Mouse (Mus musculus): ENCODE results near the gene Samd7. TPM values are rescaled to one million over a fixed set of nuclear protein-coding genes. Genes with fewer than 3 reads are reported as not detected.
"Not testable (repeated sequence)": the region's sequence is repeated elsewhere in the genome, so short reads cannot be mapped to it uniquely, and the experiment has no call there.

The Samd7 gene
- not detected in 2 replicates for total RNA-seq (2021)
- long read RNA-seq, experiment 1 = 0 reads
- long read RNA-seq, experiment 2 = 0 reads

- DNase-seq = no peak
Observed at GRCm38 (mm10) chr3:30746006-30746405, at the start of gene Samd7. Gene Samd7, plus strand, starts transcription at chr3:30746293.

GRCm38 (mm10) chr3:30696346-30696745, 49.7 kb upstream of the Samd7 start:
- DNase-seq = peak; percentile 61

GRCm38 (mm10) chr3:30697891-30698290, 48.2 kb upstream of the Samd7 start:
- DNase-seq = no peak

- DNase-seq = not testable (repeated sequence)
Observed at GRCm38 (mm10) chr3:30699711-30700505, 46.2 kb upstream of the Samd7 start, which contains the start of gene Lrrc31. Gene Lrrc31, minus strand, starts transcription at chr3:30699843.

GRCm38 (mm10) chr3:30705977-30706376, 40.1 kb upstream of the Samd7 start:
- no peak for DNase-seq

- DNase-seq = no peak
Observed at GRCm38 (mm10) chr3:30706614-30707276, 39.3 kb upstream of the Samd7 start.

GRCm38 (mm10) chr3:30710191-30710590, 35.9 kb upstream of the Samd7 start:
- no peak for DNase-seq

GRCm38 (mm10) chr3:30713334-30713733, 32.8 kb upstream of the Samd7 start:
- peak; percentile 17 for DNase-seq

- DNase-seq = no peak
Observed at GRCm38 (mm10) chr3:30718649-30719048, 27.4 kb upstream of the Samd7 start.

- DNase-seq = no peak
Observed at GRCm38 (mm10) chr3:30722036-30722435, 24.1 kb upstream of the Samd7 start.

- DNase-seq = peak; percentile 15
Observed at GRCm38 (mm10) chr3:30722461-30722860, 23.6 kb upstream of the Samd7 start.

- no peak for DNase-seq
Observed at GRCm38 (mm10) chr3:30723179-30723578, 22.9 kb upstream of the Samd7 start.

GRCm38 (mm10) chr3:30724105-30724824, 21.8 kb upstream of the Samd7 start:
- DNase-seq = no peak

GRCm38 (mm10) chr3:30724848-30725465, 21.1 kb upstream of the Samd7 start:
- no peak for DNase-seq

GRCm38 (mm10) chr3:30725514-30725913, 20.6 kb upstream of the Samd7 start:
- peak; percentile 32 for DNase-seq

- peak; percentile 46 for DNase-seq
Observed at GRCm38 (mm10) chr3:30727209-30727608, 18.9 kb upstream of the Samd7 start.

GRCm38 (mm10) chr3:30729046-30729445, 17.0 kb upstream of the Samd7 start:
- no peak for DNase-seq

GRCm38 (mm10) chr3:30736809-30737208, 9.3 kb upstream of the Samd7 start:
- DNase-seq = no peak

- DNase-seq = peak; percentile 74
Observed at GRCm38 (mm10) chr3:30741306-30741705, 4.8 kb upstream of the Samd7 start.

GRCm38 (mm10) chr3:30742891-30743290, 3.2 kb upstream of the Samd7 start:
- no peak for DNase-seq

- no peak for DNase-seq
Observed at GRCm38 (mm10) chr3:30748316-30748715, 2.2 kb downstream of the Samd7 start.

GRCm38 (mm10) chr3:30754696-30755095, 8.6 kb downstream of the Samd7 start:
- DNase-seq = no peak

Measured in adrenal gland, postnatal 14 days (tissue).